Mouse (Mus musculus) lung, embryonic 14.5 days (tissue): Measurements from ENCODE around the gene Gemin4. TPM values are rescaled to one million over a fixed set of nuclear protein-coding genes. Genes with fewer than 3 reads are reported as not detected.
A peak's percentile ranks its signal among the peaks of the same experiment; 100 is the strongest.

ENCODE experiments used
- ATAC-seq: fragments of 200-750 bp; cut with Nextera tagmentation; 2 replicates; pipeline ENCODE4 v1.8.0; 2017; ENCODE audit warnings: mild to moderate bottlenecking, moderate TSS enrichment, moderate library complexity; ENCODE audit not compliant: insufficient read depth
- DNase-seq: peaks from one replicate; pipeline ENCODE4 v3.0.0-alpha.2; 2015
- H3K27ac ChIP-seq: fragments of 300-500 bp; sonication (generic); 2 replicates; pipeline ENCODE4 v1.5.1; 2014; ENCODE audit warnings: low read depth, mild to moderate bottlenecking, moderate library complexity
- H3K27me3 ChIP-seq: fragments of 300-500 bp; sonication (generic); 2 replicates; pipeline ENCODE4 v1.6.1; 2014; ENCODE audit warnings: low read length, control low read depth; ENCODE audit not compliant: insufficient read depth
- H3K36me3 ChIP-seq: fragments of 300-500 bp; sonication (generic); 2 replicates; pipeline ENCODE4 v1.6.1; 2014; ENCODE audit warnings: control low read depth; ENCODE audit not compliant: insufficient read depth
- H3K4me1 ChIP-seq: fragments of 300-500 bp; sonication (generic); 2 replicates; pipeline ENCODE4 v1.6.1; 2014; ENCODE audit warnings: antibody characterized with exemption, control low read depth; ENCODE audit not compliant: insufficient read depth
- H3K4me2 ChIP-seq: fragments of 300-500 bp; sonication (generic); 2 replicates; pipeline ENCODE4 v1.6.1; 2014; ENCODE audit warnings: mild to moderate bottlenecking
- H3K4me3 ChIP-seq: fragments of 300-500 bp; sonication (generic); 2 replicates; pipeline ENCODE4 v1.5.1; 2014; ENCODE audit warnings: low read depth, low read length
- H3K9ac ChIP-seq: fragments of 300-500 bp; sonication (generic); 2 replicates; pipeline ENCODE4 v1.6.1; 2014
- H3K9me3 ChIP-seq: fragments of 300-500 bp; sonication (generic); 2 replicates; pipeline ENCODE4 v1.6.1; 2016; ENCODE audit warnings: low read depth, low read length, control low read depth
- CTCF ChIP-seq: IDR thresholded peaks from 2 replicates; pipeline ENCODE4 v1.5.1; 2016; ENCODE audit warnings: antibody characterized with exemption, low read depth
- WGBS: fragments of 180-500 bp; shearing (Covaris S2); extraction: QIAGEN DNeasy Blood & Tissue Kit; methylation state at CpG from one replicate; pipeline ENCODE4 v1.1.7; 2014; 5-methylcytosine and 5-hydroxymethylcytosine counted together
- polyA plus RNA-seq: library from polyadenylated mRNA; unstranded; fragments of >200 nt; fragmentation: Nextera tagmentation; extraction: Ambion mirVana; gene quantifications from 2 replicates; pipeline ENCODE4 v1.2.1, GENCODE M21; 2014

Gemin4 gene
- polyA plus RNA-seq = 45.6 and 45.8 TPM in 2 replicates

DNA sequence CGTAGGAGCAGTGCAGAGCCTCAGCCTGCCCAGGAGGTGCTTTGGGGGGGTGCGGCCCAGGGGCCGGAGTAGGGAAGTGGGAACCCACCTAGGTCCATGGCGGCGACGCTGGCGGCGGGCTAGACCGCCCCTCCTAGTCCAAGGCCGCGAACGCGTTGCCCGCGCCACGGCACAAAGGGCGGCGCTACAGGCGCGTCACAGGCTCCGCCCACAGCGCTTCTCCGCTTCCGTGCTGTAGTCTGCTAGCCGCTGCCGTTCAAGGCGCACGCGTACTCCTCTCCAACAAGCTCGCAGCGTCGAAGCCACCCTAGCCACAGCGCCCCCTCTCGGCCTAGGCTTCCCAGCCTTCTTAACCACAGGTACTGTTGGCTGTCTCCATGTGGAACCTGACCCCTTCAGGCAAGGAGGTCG, at the start of gene Gemin4, which contains the start of gene Dbil5:
Gene Gemin4 (minus strand): TSS at position 275 of the 411 bp plus-strand sequence.
Gene Dbil5 (plus strand): TSS at position 219 of the 411 bp plus-strand sequence.
- 0% methylated on average over 35 of the region's 35 CpGs for WGBS

DNA sequence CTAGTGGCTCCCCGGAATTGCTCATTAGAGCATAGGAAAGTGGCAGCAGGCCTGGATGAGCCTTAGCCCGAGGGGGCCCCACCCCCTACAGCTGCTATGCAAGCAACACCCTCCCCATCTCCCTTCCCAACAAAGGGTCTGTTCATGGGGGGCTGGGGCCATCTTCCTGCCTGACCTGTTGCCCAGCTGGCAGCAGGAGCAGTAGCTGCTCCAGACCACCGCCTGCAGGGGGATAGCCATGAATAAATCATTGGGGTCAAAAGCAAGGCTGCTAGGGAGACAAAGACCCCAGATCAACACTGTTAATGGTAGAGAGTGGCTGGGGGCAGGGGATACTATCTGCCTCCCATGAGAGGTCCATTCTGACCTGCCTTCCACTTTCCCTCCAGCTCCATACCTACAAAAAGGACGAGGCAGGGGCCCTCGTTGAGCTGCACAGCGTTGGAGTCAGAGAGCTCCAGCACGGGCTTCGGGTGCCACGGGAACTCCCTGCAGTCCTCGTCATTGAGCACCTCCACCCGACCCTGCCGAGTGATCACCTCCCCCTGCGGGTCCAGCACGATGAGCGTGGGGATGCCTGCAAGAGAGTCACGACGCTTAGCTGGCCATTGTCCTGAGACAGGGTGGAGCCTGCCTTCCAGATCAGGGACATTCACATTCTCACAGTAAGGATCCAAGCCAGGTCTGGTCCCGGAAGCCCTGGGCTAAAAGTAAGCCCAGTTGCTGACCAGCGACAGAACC, 45.3 kb upstream of the Gemin4 start:
- Histone ChIP-seq H3K4me3 (no peak overlapping the region), H3K27ac (no peak overlapping the region), H3K9me3 (no peaks in the 10 kb centered on the region), H3K9ac (no peak overlapping the region), H3K4me1 (no peaks in the 10 kb centered on the region), H3K36me3 (0 out of 2 replicates have a peak, but pooled peaks cover 17% of the 10 kb centered on the region), H3K27me3 (no peaks in the 10 kb centered on the region), H3K4me2 (no peak overlapping the region)
- ATAC-seq (no peak), DNase-seq (no peak)
- TF ChIP-seq CTCF = no peak
- 24% methylated on average over 19 of the region's 19 CpGs for WGBS

More for the DNA sequence above, at the start of gene Gemin4, which contains the start of gene Dbil5:
- Histone ChIP-seq H3K4me2 (peak within 1 kb of the TSS; percentile 63), H3K27ac (peak within 1 kb of the TSS; percentile 97), H3K4me3 (peak within 1 kb of the TSS; percentile 84), H3K4me1 (0 out of 2 replicates have a peak, but pooled peaks cover 8% of the 10 kb centered on the region), H3K36me3 (peaks cover 42% of the 10 kb centered on the region), H3K9me3 (no peaks in the 10 kb centered on the region), H3K9ac (peak within 1 kb of the TSS; percentile 96), H3K27me3 (no peaks in the 10 kb centered on the region)
- TF ChIP-seq CTCF = peak; percentile 98
- ATAC-seq = peak; percentile 98
- peak; percentile 99 for DNase-seq

DNA sequence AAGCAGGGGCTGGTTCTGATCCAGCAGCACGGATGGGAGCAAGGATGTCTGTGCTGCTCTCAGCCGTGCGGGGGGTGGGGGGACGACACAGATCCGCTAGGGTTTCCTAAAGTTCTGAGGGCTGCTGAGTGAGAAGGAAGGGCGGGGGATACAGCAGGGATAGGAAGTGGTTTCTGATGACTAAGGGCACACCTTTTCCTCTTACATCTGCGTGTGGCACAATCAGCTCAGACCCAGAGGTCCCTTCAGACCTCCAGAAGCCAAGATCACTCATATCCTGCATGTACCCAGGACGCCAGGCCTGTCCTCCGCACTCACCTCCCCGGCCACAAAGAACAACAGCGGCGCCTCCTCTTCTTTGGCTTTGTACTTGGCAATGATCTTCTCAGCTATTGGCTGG, 43.8 kb upstream of the Gemin4 start:
- no peak overlapping the region for H3K4me2 ChIP-seq
- no peaks in the 10 kb centered on the region for H3K9me3 ChIP-seq
- no peak overlapping the region for H3K9ac ChIP-seq
- no peaks in the 10 kb centered on the region for H3K4me1 ChIP-seq
- WGBS = 79% methylated on average over 12 of the region's 12 CpGs
- no peaks in the 10 kb centered on the region for H3K27me3 ChIP-seq
- H3K4me3 ChIP-seq = no peak overlapping the region
- no peak overlapping the region for H3K27ac ChIP-seq
- H3K36me3 ChIP-seq = peaks cover 20% of the 10 kb centered on the region; the same call in 1 of the 2 replicates
- ATAC-seq (no peak), DNase-seq (no peak)
- TF ChIP-seq CTCF = no peak

DNA sequence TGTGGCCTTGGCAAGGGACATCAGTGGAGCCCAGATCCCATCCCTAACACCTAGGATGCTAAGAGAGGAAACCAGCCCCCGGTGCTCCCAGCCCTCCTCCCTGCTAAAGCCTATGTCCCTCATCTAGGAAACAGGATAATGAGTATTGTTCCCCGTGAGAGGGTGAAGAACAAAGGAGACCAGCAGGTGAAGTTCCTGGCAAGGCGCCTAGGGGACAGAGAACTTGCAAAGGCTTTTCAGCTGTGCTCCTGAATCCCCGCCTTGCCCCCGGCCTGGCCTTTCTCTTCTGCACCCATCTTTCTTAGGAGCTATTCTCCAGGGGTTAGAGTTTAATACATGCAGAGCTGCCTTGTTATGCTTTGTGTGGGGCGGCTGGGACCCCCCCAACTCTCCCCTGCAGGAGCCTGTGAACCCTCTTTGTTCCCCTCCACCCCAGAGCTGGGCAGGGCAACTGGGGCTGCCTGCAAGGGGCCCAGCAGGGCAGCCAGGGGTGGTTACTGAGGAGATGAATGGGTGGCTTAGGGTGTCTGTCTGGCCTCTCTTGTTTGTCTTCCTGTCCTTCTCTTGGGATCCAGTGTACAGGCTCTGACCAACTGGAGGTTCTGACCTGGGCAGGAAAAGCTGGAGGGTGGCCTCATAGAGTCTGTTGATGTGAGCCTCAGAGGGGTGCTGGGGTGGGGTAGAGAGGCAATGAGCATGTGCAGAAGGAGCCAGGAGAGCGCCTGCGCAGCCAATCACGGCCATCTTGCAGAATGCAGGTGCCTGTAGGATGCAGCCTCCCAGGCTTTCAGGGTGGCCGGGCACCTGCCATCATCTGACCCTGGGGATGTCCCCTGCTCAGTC, 43.0 kb upstream of the Gemin4 start:
- DNase-seq = no peak
- Histone ChIP-seq H3K36me3 (peaks cover 20% of the 10 kb centered on the region; the same call in 1 of the 2 replicates), H3K4me3 (no peak overlapping the region), H3K9me3 (no peaks in the 10 kb centered on the region), H3K27ac (no peak overlapping the region), H3K27me3 (no peaks in the 10 kb centered on the region), H3K4me1 (no peaks in the 10 kb centered on the region), H3K4me2 (no peak overlapping the region), H3K9ac (no peak overlapping the region)
- no peak for TF ChIP-seq CTCF
- no peak for ATAC-seq
- 73% methylated on average over 10 of the region's 10 CpGs for WGBS

DNA sequence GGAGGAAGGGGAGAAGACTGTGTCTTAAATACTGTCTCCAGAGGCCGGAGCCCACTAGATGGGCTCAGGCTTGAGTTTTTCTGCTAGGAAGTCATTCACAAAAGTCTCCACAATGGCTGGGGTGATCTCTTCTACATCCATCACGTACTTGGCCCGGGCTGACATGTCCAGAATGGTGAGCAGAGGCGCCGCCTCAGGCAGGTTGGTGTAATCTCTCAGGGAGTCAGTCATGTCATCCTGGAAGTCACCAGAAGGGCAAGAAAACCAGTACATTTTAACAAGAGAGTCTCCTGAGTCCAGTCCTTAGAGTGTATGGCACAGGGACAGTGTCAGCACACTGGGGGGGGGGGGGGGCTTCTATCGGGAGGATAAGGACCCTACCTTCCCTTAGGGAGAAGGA, 41.0 kb upstream of the Gemin4 start:
- ATAC-seq = no peak
- no peak for DNase-seq
- WGBS = 64% methylated on average over 6 of the region's 6 CpGs
- Histone ChIP-seq H3K9me3 (no peaks in the 10 kb centered on the region), H3K4me3 (no peak overlapping the region), H3K27me3 (no peaks in the 10 kb centered on the region), H3K36me3 (peaks cover 20% of the 10 kb centered on the region; the same call in 1 of the 2 replicates), H3K27ac (no peak overlapping the region), H3K4me2 (no peak overlapping the region), H3K4me1 (no peaks in the 10 kb centered on the region), H3K9ac (no peak overlapping the region)
- TF ChIP-seq CTCF = no peak

DNA sequence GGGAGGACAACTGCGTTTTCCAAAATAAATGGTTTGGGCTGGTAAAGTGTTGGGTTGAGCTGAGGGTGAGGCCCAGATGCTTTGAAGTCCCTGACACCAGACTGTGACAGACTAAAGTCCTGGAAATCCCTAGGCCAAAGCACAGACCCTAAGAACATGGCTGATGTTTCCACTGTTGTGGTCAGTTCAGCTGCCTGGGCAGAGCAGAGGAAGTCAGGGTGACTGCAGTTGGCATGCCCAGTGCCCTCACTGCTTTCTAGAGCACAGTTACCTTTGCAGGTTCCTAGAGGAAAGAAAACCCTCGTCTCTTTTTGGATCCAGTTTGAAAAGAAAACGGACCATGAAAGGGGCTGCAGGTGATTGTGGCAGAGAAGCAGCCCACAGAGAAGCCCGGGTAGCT, 39.9 kb upstream of the Gemin4 start:
- Histone ChIP-seq H3K27me3 (no peaks in the 10 kb centered on the region), H3K4me2 (no peak overlapping the region), H3K4me3 (no peak overlapping the region), H3K36me3 (peaks cover 20% of the 10 kb centered on the region; the same call in 1 of the 2 replicates), H3K9ac (no peak overlapping the region), H3K27ac (no peak overlapping the region), H3K9me3 (no peaks in the 10 kb centered on the region), H3K4me1 (no peaks in the 10 kb centered on the region)
- no peak for DNase-seq
- no peak for TF ChIP-seq CTCF
- 67% methylated on average over 4 of the region's 4 CpGs for WGBS
- ATAC-seq = no peak

DNA sequence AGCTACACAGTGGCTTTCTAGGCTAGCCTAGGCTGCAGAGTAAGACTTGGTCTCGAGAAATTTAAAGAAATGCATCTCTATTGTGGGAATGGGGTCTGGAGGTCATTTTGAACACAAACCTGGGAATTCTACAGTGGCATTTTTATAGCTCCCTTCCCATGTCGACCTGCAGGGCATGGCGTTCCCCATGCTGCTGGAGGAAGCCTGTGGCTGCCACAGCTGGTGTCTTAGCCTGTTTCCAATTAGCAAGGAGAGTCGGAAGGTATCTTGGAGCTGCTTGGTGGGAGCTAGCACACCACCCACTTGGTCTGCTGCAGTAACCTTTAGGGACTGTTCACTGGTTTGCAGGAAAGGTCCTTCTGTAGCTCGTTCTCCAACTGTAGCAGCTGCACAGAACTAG, 38.7 kb upstream of the Gemin4 start:
- DNase-seq (no peak), ATAC-seq (no peak)
- Histone ChIP-seq H3K4me1 (no peaks in the 10 kb centered on the region), H3K4me2 (no peak overlapping the region), H3K27ac (no peak overlapping the region), H3K9ac (no peak overlapping the region), H3K9me3 (no peaks in the 10 kb centered on the region), H3K36me3 (peaks cover 17% of the 10 kb centered on the region; the same call in 1 of the 2 replicates), H3K4me3 (no peak overlapping the region), H3K27me3 (no peaks in the 10 kb centered on the region)
- WGBS = 36% methylated on average over 5 of the region's 5 CpGs
- no peak for TF ChIP-seq CTCF
